Mouse (Mus musculus) embryonic fibroblast, embryonic 13.5 days (primary cell): ENCODE measurements around the gene Pop7. TPM values are rescaled to one million over a fixed set of nuclear protein-coding genes. Genes with fewer than 3 reads are reported as not detected.

Experiments
- H3K27ac ChIP-seq: 2 replicates; pipeline ENCODE4 v1.5.1; 2012; ENCODE audit warnings: low read length, control low read depth, inconsistent platforms; ENCODE audit not compliant: insufficient read depth
- H3K4me1 ChIP-seq: 2 replicates; pipeline ENCODE4 v1.6.1; 2011; ENCODE audit warnings: low read length; ENCODE audit not compliant: control insufficient read depth, insufficient read depth
- H3K4me3 ChIP-seq: 2 replicates; pipeline ENCODE4 v1.5.1; 2011; ENCODE audit warnings: mild to moderate bottlenecking, control low read depth, low read length; ENCODE audit not compliant: insufficient read depth
- CTCF ChIP-seq: IDR thresholded peaks from 2 replicates; pipeline ENCODE4 v1.5.1; 2011; ENCODE audit warnings: mild to moderate bottlenecking, control low read depth, low read length, moderate library complexity, borderline replicate concordance; ENCODE audit not compliant: insufficient read depth
- POLR2A ChIP-seq: IDR thresholded peaks from 2 replicates; pipeline ENCODE4 v1.6.1; 2011; ENCODE audit warnings: low read depth, mild to moderate bottlenecking, control low read depth, low read length, moderate library complexity
- polyA plus RNA-seq: library from polyadenylated mRNA; stranded (reverse); fragments of >200 nt; gene quantifications from 2 replicates; pipeline ENCODE4 v1.2.4, GENCODE M21; 2011; ENCODE audit warnings: low read depth; ENCODE audit not compliant: missing spikeins, insufficient read length

The Pop7 gene
- polyA plus RNA-seq, 1 experiment, result 14.6 TPM

DNA sequence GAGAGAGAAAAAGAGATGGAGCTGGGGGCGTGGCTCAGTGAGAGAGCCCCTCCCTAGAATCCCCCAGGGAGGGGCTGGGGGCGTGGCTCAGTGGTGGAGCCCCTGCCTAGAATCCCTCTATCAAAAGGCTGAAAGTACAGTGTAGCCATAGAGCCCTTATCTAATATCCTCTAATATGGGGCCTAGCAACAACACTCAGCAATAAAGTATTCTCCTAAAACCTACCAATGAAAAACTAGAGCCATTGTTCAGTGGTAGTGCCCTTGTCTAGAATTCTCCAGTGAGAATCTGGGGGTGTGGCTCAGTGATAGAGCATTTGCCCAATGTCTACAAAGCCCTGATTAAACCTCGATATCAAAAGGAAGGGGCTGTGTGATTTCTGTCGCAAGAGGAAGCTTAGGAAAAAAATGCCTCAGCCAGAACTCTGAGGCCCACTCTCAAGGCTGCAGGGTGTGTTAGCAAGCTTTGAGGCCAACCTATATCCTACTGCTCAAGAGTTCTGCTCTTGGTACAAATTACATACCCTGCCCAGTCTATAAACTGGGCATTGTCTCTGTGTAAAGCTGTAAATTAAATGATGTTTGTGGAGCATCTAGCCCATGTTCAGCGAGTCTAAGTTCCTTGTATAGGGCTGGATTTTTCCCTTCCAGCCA, 29.9 kb downstream of the Pop7 start:
- Histone ChIP-seq H3K27ac (no peak overlapping the region), H3K4me1 (no peaks in the 10 kb centered on the region), H3K4me3 (no peak overlapping the region)
- TF ChIP-seq POLR2A, result no peak

GRCm38 (mm10) chr5:137466946-137467345, 35.4 kb downstream of the Pop7 start:
- TF ChIP-seq POLR2A, result no peak
- TF ChIP-seq CTCF, result no peak
- no peak overlapping the region for H3K27ac ChIP-seq
- no peaks in the 10 kb centered on the region for H3K4me1 ChIP-seq
- H3K4me3 ChIP-seq, result no peak overlapping the region

DNA sequence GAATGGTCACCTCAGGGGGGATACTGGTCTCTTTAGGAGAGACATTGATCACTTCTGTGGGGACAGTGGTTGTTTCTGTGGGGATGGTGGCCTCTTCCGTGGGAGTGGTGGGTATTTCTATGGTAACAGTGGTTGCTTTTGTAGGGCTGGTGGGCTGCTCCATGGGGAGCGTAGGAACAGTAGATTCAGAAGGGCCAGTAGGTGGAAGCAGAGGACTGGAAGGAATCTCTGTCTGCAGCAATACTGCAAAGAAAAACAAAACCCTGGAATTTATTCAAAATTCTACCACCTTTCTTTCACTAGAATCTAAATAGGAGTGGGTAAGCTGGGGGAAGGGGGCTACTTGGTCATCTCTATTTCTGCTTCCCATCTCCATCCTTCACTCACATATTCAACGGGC, 37.3 kb downstream of the Pop7 start:
- H3K4me1 ChIP-seq, result no peaks in the 10 kb centered on the region

GRCm38 (mm10) chr5:137455866-137456591, 46.3 kb downstream of the Pop7 start:
- TF ChIP-seq POLR2A (no peak), CTCF (no peak)
- Histone ChIP-seq H3K4me3 (no peak overlapping the region), H3K27ac (no peak overlapping the region), H3K4me1 (no peaks in the 10 kb centered on the region)

More for the DNA sequence above, 37.3 kb downstream of the Pop7 start:
- no peak overlapping the region for H3K27ac ChIP-seq
- TF ChIP-seq POLR2A (no peak), CTCF (no peak)
- H3K4me3 ChIP-seq, result no peak overlapping the region

DNA sequence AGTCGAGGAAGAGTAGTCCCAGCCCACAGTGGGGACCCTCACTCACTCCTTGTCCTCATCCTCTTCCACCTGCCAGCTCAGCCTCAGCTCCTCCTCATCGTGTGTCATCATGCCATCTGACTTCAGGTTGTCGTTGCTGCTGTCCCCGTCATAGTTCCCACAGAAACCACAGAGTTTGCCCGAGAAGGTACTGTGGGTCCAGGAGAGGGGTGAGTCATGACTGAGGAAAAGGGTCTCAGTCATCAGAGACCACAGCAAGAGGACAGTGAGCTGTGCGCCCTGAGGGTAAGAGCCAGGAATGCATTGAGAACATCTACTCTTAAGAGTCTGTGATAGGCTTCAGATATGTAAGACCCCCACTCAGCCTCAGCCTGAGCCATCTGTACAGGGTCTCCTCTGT, 47.1 kb downstream of the Pop7 start:
- H3K4me1 ChIP-seq, result no peaks in the 10 kb centered on the region
- no peak overlapping the region for H3K27ac ChIP-seq
- H3K4me3 ChIP-seq, result no peak overlapping the region
- TF ChIP-seq POLR2A (no peak), CTCF (no peak)

Other genes with a start within 250 kb of the Pop7 start
- gene Ache, start 215.0 kb downstream of the Pop7 start, polyA plus RNA-seq, result 0.33 and 0.73 TPM in 2 replicates
- 4.4 and 7.7 TPM in 2 replicates for gene Ufsp1, start 207.9 kb downstream of the Pop7 start, polyA plus RNA-seq
- gene Srrt, start 194.8 kb downstream of the Pop7 start, polyA plus RNA-seq, result 93.6 and 108 TPM in 2 replicates
- gene Trip6, start 188.1 kb downstream of the Pop7 start, polyA plus RNA-seq, result 32.5 and 42.9 TPM in 2 replicates
- 7.2 and 7.7 TPM in 2 replicates for gene Slc12a9, start 168.9 kb downstream of the Pop7 start, polyA plus RNA-seq
- 36.2 and 43.4 TPM in 2 replicates for gene Ephb4, start 152.4 kb downstream of the Pop7 start, polyA plus RNA-seq
- 0.19 and 0.37 TPM in 2 replicates for gene Zan, start 25.5 kb downstream of the Pop7 start, polyA plus RNA-seq
- 12.1 and 17.7 TPM in 2 replicates for gene Gigyf1, start 16.0 kb upstream of the Pop7 start, polyA plus RNA-seq
- not detected in 2 replicates for gene Epo, start 30.7 kb upstream of the Pop7 start, polyA plus RNA-seq
- 358 and 390 TPM in 2 replicates for gene Gnb2, start 31.0 kb upstream of the Pop7 start, polyA plus RNA-seq
- gene Actl6b, start 51.0 kb upstream of the Pop7 start, polyA plus RNA-seq, result not detected in 2 replicates
- gene Tfr2, start 67.3 kb upstream of the Pop7 start, polyA plus RNA-seq, result 0.67 and 0.68 TPM in 2 replicates
- gene Mospd3, start 98.5 kb upstream of the Pop7 start, polyA plus RNA-seq, result 35.4 and 41.3 TPM in 2 replicates
- 732 and 740 TPM in 2 replicates for gene Pcolce, start 111.3 kb upstream of the Pop7 start, polyA plus RNA-seq
- gene Fbxo24, start 126.5 kb upstream of the Pop7 start, polyA plus RNA-seq, result 0.60 and 0.67 TPM in 2 replicates
- gene Lrch4, start 126.6 kb upstream of the Pop7 start, polyA plus RNA-seq, result 17.5 and 29.1 TPM in 2 replicates
- gene Gm20605, start 126.7 kb upstream of the Pop7 start, polyA plus RNA-seq, result 3.0 and 3.5 TPM in 2 replicates
- gene Sap25, start 138.8 kb upstream of the Pop7 start, polyA plus RNA-seq, result 2.5 and 3.4 TPM in 2 replicates
- gene Irs3, start 143.2 kb upstream of the Pop7 start, polyA plus RNA-seq, result 0.22 and 0.37 TPM in 2 replicates
- 15.1 and 22.0 TPM in 2 replicates for gene Agfg2, start 182.2 kb upstream of the Pop7 start, polyA plus RNA-seq
- gene Nyap1, start 239.1 kb upstream of the Pop7 start, polyA plus RNA-seq, result 5.7 and 7.0 TPM in 2 replicates
- 66.6 and 71.5 TPM in 2 replicates for gene Tsc22d4, start 243.2 kb upstream of the Pop7 start, polyA plus RNA-seq